Mouse (Mus musculus) bone marrow macrophage, adult 2 months (primary cell): ENCODE measurements around the gene Slc25a28.

ENCODE experiments used
- CTCF ChIP-seq: IDR thresholded peaks from 2 replicates; pipeline ENCODE4 v1.5.1; 2012; ENCODE audit warnings: low read depth, mild to moderate bottlenecking, low read length, moderate library complexity
- POLR2A ChIP-seq: IDR thresholded peaks from 2 replicates; pipeline ENCODE4 v1.6.1; 2012; ENCODE audit warnings: mild to moderate bottlenecking, low read depth, low read length, borderline replicate concordance

- TF ChIP-seq CTCF (no peak), POLR2A (no peak)
These were observed 31.8 kb downstream of the Slc25a28 start for GRCm38 (mm10) chr19:43642843-43643242.
